Mouse (Mus musculus) testis, adult 2 months (tissue): ENCODE measurements around the gene Gfy. TPM values are rescaled to one million over a fixed set of nuclear protein-coding genes. Genes with fewer than 3 reads are reported as not detected.

Experiments used
- H3K27ac ChIP-seq: fragments of 200-500 bp; 2 replicates; pipeline ENCODE4 v1.5.1; 2012; ENCODE audit warnings: low read depth, low read length; ENCODE audit not compliant: control insufficient read depth, insufficient read depth
- H3K27me3 ChIP-seq: fragments of 200-500 bp; 2 replicates; pipeline ENCODE4 v1.6.1; 2012; ENCODE audit warnings: mild to moderate bottlenecking, low read length, moderate library complexity; ENCODE audit not compliant: control insufficient read depth, insufficient read depth
- H3K36me3 ChIP-seq: fragments of 200-500 bp; 2 replicates; pipeline ENCODE4 v1.6.1; 2012; ENCODE audit warnings: mild to moderate bottlenecking, low read length; ENCODE audit not compliant: control insufficient read depth, insufficient read depth
- H3K4me1 ChIP-seq: fragments of 200-500 bp; 2 replicates; pipeline ENCODE4 v1.6.1; 2012; ENCODE audit warnings: low read length; ENCODE audit not compliant: control insufficient read depth, insufficient read depth
- H3K4me3 ChIP-seq: fragments of 200-500 bp; 2 replicates; pipeline ENCODE4 v1.5.1; 2012; ENCODE audit warnings: low read depth, mild to moderate bottlenecking, low read length, moderate library complexity, mixed read lengths; ENCODE audit not compliant: control insufficient read depth
- CTCF ChIP-seq: fragments of 200-500 bp; IDR thresholded peaks from 2 replicates; pipeline ENCODE4 v1.5.1; 2012; ENCODE audit warnings: low read depth, mild to moderate bottlenecking, inconsistent platforms, low read length, moderate library complexity; ENCODE audit not compliant: control insufficient read depth, insufficient read depth, insufficient replicate concordance
- POLR2A ChIP-seq: fragments of 200-500 bp; IDR thresholded peaks from 2 replicates; pipeline ENCODE4 v1.6.1; 2012; ENCODE audit warnings: low read depth, mild to moderate bottlenecking, inconsistent platforms, low read length, moderate library complexity; ENCODE audit not compliant: control insufficient read depth
- polyA plus RNA-seq: library from polyadenylated mRNA; depleted of rRNA; stranded (reverse); fragments of >200 nt; gene quantifications from 2 replicates; pipeline ENCODE4 v1.2.3, GENCODE M21; 2012

Gfy gene
- polyA plus RNA-seq, 1 experiment: 5.4 TPM

- TF ChIP-seq CTCF (peak; percentile 87), POLR2A (no peak)
- H3K27ac ChIP-seq: peak overlapping the region; percentile 26; the same call in 1 of the 2 replicates
Observed at GRCm38 (mm10) chr7:45161612-45162473, 17.5 kb downstream of the Gfy start.

GRCm38 (mm10) chr7:45160866-45161265 is 18.5 kb downstream of the Gfy start:
- Histone ChIP-seq H3K27ac (no peak overlapping the region), H3K4me1 (peaks cover 15% of the 10 kb centered on the region), H3K27me3 (no peaks in the 10 kb centered on the region), H3K4me3 (no peak overlapping the region), H3K36me3 (peaks cover 3% of the 10 kb centered on the region; the same call in 1 of the 2 replicates)
- TF ChIP-seq POLR2A (no peak), CTCF (no peak)

More at GRCm38 (mm10) chr7:45161612-45162473, 17.5 kb downstream of the Gfy start:
- Histone ChIP-seq H3K4me1 (peaks cover 16% of the 10 kb centered on the region), H3K36me3 (peaks cover 3% of the 10 kb centered on the region; the same call in 1 of the 2 replicates), H3K4me3 (peak overlapping the region; percentile 68), H3K27me3 (no peaks in the 10 kb centered on the region)

DNA sequence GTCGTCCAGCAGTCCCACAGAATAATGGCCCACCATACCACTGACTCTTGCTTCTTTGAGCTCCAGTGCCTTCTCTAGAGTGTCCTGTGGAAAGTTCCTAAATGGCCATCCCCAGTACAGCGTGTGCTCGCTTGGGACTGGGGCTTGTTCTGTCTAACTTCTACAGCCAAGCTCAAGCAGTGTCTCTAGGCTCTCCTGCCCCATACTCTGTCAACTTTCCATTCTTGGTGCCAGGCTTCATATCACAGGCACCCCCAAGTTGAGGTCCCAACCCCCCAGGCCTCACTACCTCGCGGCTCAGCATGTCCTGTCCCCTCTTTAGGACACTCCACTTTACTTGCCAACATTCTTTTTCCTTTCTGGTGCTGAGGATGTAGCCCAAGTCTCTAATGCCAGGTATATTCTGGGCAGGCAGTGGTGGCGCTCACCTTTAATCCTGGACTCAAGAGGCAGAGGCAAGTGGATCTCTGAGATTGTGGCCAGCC is 19.0 kb downstream of the Gfy start:
- Histone ChIP-seq H3K4me1 (peaks cover 17% of the 10 kb centered on the region), H3K27me3 (no peaks in the 10 kb centered on the region), H3K4me3 (no peak overlapping the region), H3K36me3 (peaks cover 5% of the 10 kb centered on the region; the same call in 1 of the 2 replicates), H3K27ac (no peak overlapping the region)
- TF ChIP-seq CTCF (no peak), POLR2A (no peak)

- Histone ChIP-seq H3K27ac (no peak overlapping the region), H3K27me3 (no peaks in the 10 kb centered on the region), H3K4me1 (peaks cover 16% of the 10 kb centered on the region), H3K4me3 (no peak overlapping the region), H3K36me3 (peaks cover 5% of the 10 kb centered on the region; the same call in 1 of the 2 replicates)
- TF ChIP-seq CTCF: no peak
- TF ChIP-seq POLR2A: no peak
Observed at GRCm38 (mm10) chr7:45158991-45159390, 20.4 kb downstream of the Gfy start.

DNA sequence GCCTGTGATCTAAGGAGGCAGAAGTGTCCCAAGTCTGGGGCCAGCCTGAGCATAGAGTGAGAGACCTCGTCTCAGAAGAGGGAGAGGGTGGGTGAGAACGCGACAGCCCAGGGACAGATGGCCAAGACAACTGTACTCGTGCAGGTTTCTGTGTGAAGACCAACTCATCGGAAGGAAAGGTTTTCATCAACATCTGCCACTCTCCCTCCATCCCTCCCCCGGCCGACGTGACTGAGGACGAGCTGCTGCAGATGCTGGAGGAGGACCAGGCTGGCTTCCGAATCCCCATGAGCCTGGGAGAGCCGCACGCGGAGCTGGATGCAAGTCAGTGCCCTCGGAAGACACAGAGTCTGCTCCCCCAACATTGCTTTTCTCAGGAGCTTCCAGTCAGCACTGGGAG is 21.9 kb downstream of the Gfy start:
- Histone ChIP-seq H3K36me3 (peaks cover 5% of the 10 kb centered on the region; the same call in 1 of the 2 replicates), H3K4me1 (peaks cover 10% of the 10 kb centered on the region)
- TF ChIP-seq CTCF (no peak), POLR2A (no peak)

DNA sequence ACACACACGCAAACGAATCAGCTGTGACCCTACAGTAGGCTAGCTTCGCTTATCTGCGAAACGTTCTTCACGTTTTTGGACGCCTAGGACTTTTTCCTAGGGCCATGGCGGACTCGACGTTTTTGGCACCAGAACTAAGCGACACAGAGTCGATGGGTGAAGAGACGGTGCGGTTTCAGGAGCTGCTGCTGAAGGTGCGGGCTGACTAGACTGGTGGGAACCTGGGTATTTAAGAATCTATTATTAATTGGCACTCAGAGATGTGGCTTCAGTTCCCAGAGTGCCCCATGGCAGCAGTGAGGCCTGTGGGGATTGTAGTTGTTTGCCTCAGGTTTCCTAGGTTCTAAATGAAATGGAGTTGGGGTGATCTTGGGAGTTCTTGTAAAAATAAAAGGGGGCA is 23.2 kb downstream of the Gfy start:
- no peaks in the 10 kb centered on the region for H3K27me3 ChIP-seq
- H3K27ac ChIP-seq: no peak overlapping the region
- H3K4me3 ChIP-seq: no peak overlapping the region
- peaks cover 5% of the 10 kb centered on the region; the same call in 1 of the 2 replicates for H3K36me3 ChIP-seq
- H3K4me1 ChIP-seq: peaks cover 4% of the 10 kb centered on the region; the same call in 1 of the 2 replicates
- TF ChIP-seq POLR2A (no peak), CTCF (no peak)

More for the DNA sequence above, 21.9 kb downstream of the Gfy start:
- Histone ChIP-seq H3K4me3 (no peak overlapping the region), H3K27ac (no peak overlapping the region), H3K27me3 (no peaks in the 10 kb centered on the region)

GRCm38 (mm10) chr7:45155590-45155989 is 23.8 kb downstream of the Gfy start:
- peaks cover 4% of the 10 kb centered on the region; the same call in 1 of the 2 replicates for H3K4me1 ChIP-seq
- no peaks in the 10 kb centered on the region for H3K27me3 ChIP-seq
- peaks cover 5% of the 10 kb centered on the region; the same call in 1 of the 2 replicates for H3K36me3 ChIP-seq
- H3K4me3 ChIP-seq: no peak overlapping the region
- no peak overlapping the region for H3K27ac ChIP-seq
- TF ChIP-seq CTCF (no peak), POLR2A (no peak)
